Mouse (Mus musculus): Measurements from ENCODE around the gene Cep72.

DNA sequence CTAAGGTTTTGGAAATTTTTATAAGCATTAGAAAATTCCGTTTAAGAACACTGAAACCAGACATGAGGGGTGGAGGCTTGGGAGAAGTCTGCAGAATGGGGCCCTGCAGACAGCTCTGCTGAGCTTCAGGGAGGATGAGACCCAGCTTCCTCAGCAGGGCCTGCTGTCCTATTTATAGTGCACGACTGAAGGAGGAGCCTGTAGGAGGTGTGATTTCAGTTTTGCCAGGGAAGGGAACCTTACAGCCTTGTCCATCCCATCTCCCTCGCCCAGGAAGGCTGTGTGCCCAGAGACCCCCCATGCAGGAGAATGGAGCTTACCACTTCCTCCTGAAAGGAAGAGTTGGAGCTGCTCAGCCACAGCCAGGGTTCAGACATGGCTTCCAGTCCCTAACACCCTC is 51.4 kb downstream of the Cep72 start:
- TF ChIP-seq EP300 (IDR thresholded peaks at IDR 0.05; ENCODE audit: low read depth) (no peak), CTCF (IDR thresholded peaks at IDR 0.05; ENCODE audit: low read depth) (no peak)

Data from liver, embryonic 14.5 days (tissue).